Mouse (Mus musculus): ENCODE measurements around the gene Mpig6b. TPM values are rescaled to one million over a fixed set of nuclear protein-coding genes. Genes with fewer than 3 reads are reported as not detected.
"Not testable (repeated sequence)": the region's sequence is repeated elsewhere in the genome, so short reads cannot be mapped to it uniquely, and the experiment has no call there.

Gene Mpig6b
- polyA plus RNA-seq, 1 experiment: 0.39 TPM

GRCm38 (mm10) chr17:35045807-35046680 is 19.9 kb downstream of the Mpig6b start:
- Histone ChIP-seq H3K36me3 (ENCODE audit: control insufficient read depth, insufficient read depth, low read length) (no peaks in the 10 kb centered on the region), H3K4me1 (ENCODE audit: control insufficient read depth, insufficient read depth, insufficient read length, low read length) (peaks cover 21% of the 10 kb centered on the region), H3K4me3 (ENCODE audit: low read depth, low read length) (peak overlapping the region; percentile 65), H3K27me3 (ENCODE audit: control insufficient read depth, insufficient read depth, low read length) (no peaks in the 10 kb centered on the region), H3K27ac (ENCODE audit: insufficient read depth, low read depth, low read length) (peak overlapping the region; percentile 26; the same call in 1 of the 2 replicates)
- no peak for TF ChIP-seq CTCF (IDR thresholded peaks at IDR 0.05; ENCODE audit: extremely low read depth, insufficient read length, insufficient replicate concordance, low read depth, low read length)
- TF ChIP-seq POLR2A (IDR thresholded peaks at IDR 0.05; ENCODE audit: low read depth, low read length): peak; percentile 51; the same call in 1 of the 2 replicates
- WGBS: 4% methylated on average over 48 of the region's 48 CpGs

GRCm38 (mm10) chr17:35044904-35045806 is 20.8 kb downstream of the Mpig6b start:
- Histone ChIP-seq H3K36me3 (ENCODE audit: control insufficient read depth, insufficient read depth, low read length) (no peaks in the 10 kb centered on the region), H3K27me3 (ENCODE audit: control insufficient read depth, insufficient read depth, low read length) (no peaks in the 10 kb centered on the region), H3K27ac (ENCODE audit: insufficient read depth, low read depth, low read length) (peak overlapping the region; percentile 7; the same call in 1 of the 2 replicates), H3K4me3 (ENCODE audit: low read depth, low read length) (no peak overlapping the region), H3K4me1 (ENCODE audit: control insufficient read depth, insufficient read depth, insufficient read length, low read length) (peaks cover 21% of the 10 kb centered on the region)
- 61% methylated on average over 7 of the region's 7 CpGs for WGBS
- TF ChIP-seq CTCF (IDR thresholded peaks at IDR 0.05; ENCODE audit: extremely low read depth, insufficient read length, insufficient replicate concordance, low read depth, low read length): no peak
- TF ChIP-seq POLR2A (IDR thresholded peaks at IDR 0.05; ENCODE audit: low read depth, low read length): no peak

GRCm38 (mm10) chr17:35043794-35044193 is 22.2 kb downstream of the Mpig6b start:
- H3K4me1 ChIP-seq (ENCODE audit: control insufficient read depth, insufficient read depth, insufficient read length, low read length): peaks cover 15% of the 10 kb centered on the region
- no peak overlapping the region for H3K4me3 ChIP-seq (ENCODE audit: low read depth, low read length)
- H3K36me3 ChIP-seq (ENCODE audit: control insufficient read depth, insufficient read depth, low read length): no peaks in the 10 kb centered on the region
- TF ChIP-seq CTCF (IDR thresholded peaks at IDR 0.05; ENCODE audit: extremely low read depth, insufficient read length, insufficient replicate concordance, low read depth, low read length) (no peak), POLR2A (IDR thresholded peaks at IDR 0.05; ENCODE audit: low read depth, low read length) (no peak)
- WGBS: 77% methylated on average over 4 of the region's 4 CpGs
- no peaks in the 10 kb centered on the region for H3K27me3 ChIP-seq (ENCODE audit: control insufficient read depth, insufficient read depth, low read length)
- no peak overlapping the region for H3K27ac ChIP-seq (ENCODE audit: insufficient read depth, low read depth, low read length)

DNA sequence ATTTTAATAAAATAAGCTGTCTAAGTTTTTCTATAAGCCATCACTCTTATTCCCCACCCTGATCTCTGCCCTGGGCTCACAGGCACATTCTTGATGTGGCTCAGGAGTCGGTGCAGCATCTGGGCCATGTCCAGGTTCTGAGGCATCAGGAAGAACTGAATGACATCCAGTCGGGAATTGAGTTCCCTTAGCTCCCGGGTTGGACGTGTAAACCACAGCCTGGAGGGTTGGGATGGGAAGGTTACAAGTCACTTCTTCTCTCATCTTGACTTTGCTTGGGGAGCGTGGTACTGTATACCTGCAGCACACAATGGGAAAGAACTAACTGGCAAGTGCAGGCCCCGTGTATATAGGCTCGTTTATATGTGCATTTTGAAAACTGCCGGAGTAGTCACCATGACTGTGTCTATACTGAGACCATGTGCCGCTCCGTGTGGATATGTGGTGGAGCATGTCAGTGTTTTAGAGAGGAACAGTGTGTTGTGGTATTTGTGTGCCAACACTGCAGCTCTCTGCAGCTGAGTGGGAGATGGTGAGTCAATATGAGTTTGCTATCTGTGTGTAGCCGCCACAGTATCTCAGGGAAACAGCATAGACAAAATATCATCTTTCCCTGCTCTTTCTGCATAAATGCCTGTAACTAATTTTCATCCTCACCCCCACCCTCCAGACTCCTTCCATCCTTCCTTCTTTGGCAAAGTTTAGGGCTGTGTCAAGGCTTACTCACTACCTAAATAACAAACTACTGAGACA is 26.7 kb downstream of the Mpig6b start:
- H3K27me3 ChIP-seq (ENCODE audit: control insufficient read depth, insufficient read depth, low read length): no peaks in the 10 kb centered on the region
- no peak overlapping the region for H3K4me3 ChIP-seq (ENCODE audit: low read depth, low read length)
- no peak for TF ChIP-seq POLR2A (IDR thresholded peaks at IDR 0.05; ENCODE audit: low read depth, low read length)
- no peak for TF ChIP-seq CTCF (IDR thresholded peaks at IDR 0.05; ENCODE audit: extremely low read depth, insufficient read length, insufficient replicate concordance, low read depth, low read length)
- WGBS: 89% methylated on average over 11 of the region's 11 CpGs
- H3K4me1 ChIP-seq (ENCODE audit: control insufficient read depth, insufficient read depth, insufficient read length, low read length): no peaks in the 10 kb centered on the region
- H3K36me3 ChIP-seq (ENCODE audit: control insufficient read depth, insufficient read depth, low read length): no peaks in the 10 kb centered on the region
- H3K27ac ChIP-seq (ENCODE audit: insufficient read depth, low read depth, low read length): no peak overlapping the region

DNA sequence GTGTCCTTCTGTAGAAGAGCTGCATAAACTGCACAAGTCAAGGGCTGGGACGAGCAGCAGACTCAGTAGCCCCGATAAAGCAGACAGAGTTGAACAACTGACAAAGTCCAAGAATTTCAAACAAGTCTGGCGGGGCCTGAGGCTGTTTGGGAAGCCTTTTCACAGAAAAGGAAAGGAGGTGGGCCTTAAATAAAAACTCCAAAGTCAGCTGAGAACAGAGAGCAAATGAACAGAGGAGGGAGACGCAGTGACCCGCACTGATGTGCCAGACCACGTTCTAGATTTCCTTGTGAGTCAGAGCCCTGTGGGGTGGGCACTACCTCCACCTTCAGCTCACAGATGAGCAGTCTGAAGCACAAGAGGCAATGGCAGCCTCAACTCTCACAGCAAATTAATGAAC is 31.1 kb downstream of the Mpig6b start:
- no peaks in the 10 kb centered on the region for H3K36me3 ChIP-seq (ENCODE audit: control insufficient read depth, insufficient read depth, low read length)
- H3K27me3 ChIP-seq (ENCODE audit: control insufficient read depth, insufficient read depth, low read length): no peaks in the 10 kb centered on the region
- TF ChIP-seq POLR2A (IDR thresholded peaks at IDR 0.05; ENCODE audit: low read depth, low read length) (no peak), CTCF (IDR thresholded peaks at IDR 0.05; ENCODE audit: extremely low read depth, insufficient read length, insufficient replicate concordance, low read depth, low read length) (no peak)
- no peak overlapping the region for H3K27ac ChIP-seq (ENCODE audit: insufficient read depth, low read depth, low read length)
- H3K4me1 ChIP-seq (ENCODE audit: control insufficient read depth, insufficient read depth, insufficient read length, low read length): no peaks in the 10 kb centered on the region; the same call in 1 of the 2 replicates
- WGBS: 39% methylated on average over 6 of the region's 6 CpGs
- no peak overlapping the region for H3K4me3 ChIP-seq (ENCODE audit: low read depth, low read length)

- WGBS: 60% methylated on average over 1 of the region's 1 CpGs
- H3K4me3 ChIP-seq (ENCODE audit: low read depth, low read length); H3K27me3 ChIP-seq (ENCODE audit: control insufficient read depth, insufficient read depth, low read length); H3K36me3 ChIP-seq (ENCODE audit: control insufficient read depth, insufficient read depth, low read length); H3K4me1 ChIP-seq (ENCODE audit: control insufficient read depth, insufficient read depth, insufficient read length, low read length); H3K27ac ChIP-seq (ENCODE audit: insufficient read depth, low read depth, low read length): not testable (repeated sequence)
Observed at GRCm38 (mm10) chr17:35033703-35034102, 32.3 kb downstream of the Mpig6b start.

Measured in small intestine, adult 2 months (tissue).